Mouse (Mus musculus) forebrain, embryonic 15.5 days (tissue): ENCODE data around the gene Itpr1. TPM values are rescaled to one million over a fixed set of nuclear protein-coding genes. Genes with fewer than 3 reads are reported as not detected.

ENCODE experiments used
- ATAC-seq: fragments of 200-750 bp; cut with Nextera tagmentation; replicated peaks from 2 replicates; pipeline ENCODE4 v1.8.0; 2017; ENCODE audit warnings: mild to moderate bottlenecking, moderate TSS enrichment, moderate library complexity
- H3K27ac ChIP-seq: fragments of 300-500 bp; sonication (generic); replicated peaks from 2 replicates; pipeline ENCODE4 v1.5.1; 2015; ENCODE audit warnings: mild to moderate bottlenecking, inconsistent platforms
- H3K27me3 ChIP-seq: fragments of 300-500 bp; sonication (generic); 2 replicates; pipeline ENCODE4 v1.6.1; 2015; ENCODE audit warnings: inconsistent platforms
- H3K36me3 ChIP-seq: fragments of 300-500 bp; sonication (generic); 2 replicates; pipeline ENCODE4 v1.6.1; 2015; ENCODE audit warnings: mild to moderate bottlenecking, inconsistent platforms
- H3K4me1 ChIP-seq: fragments of 300-500 bp; sonication (generic); 2 replicates; pipeline ENCODE4 v1.6.1; 2015; ENCODE audit warnings: inconsistent platforms
- H3K4me2 ChIP-seq: fragments of 300-500 bp; sonication (generic); replicated peaks from 2 replicates; pipeline ENCODE4 v1.6.1; 2015; ENCODE audit warnings: mild to moderate bottlenecking, inconsistent platforms
- H3K4me3 ChIP-seq: fragments of 300-500 bp; sonication (generic); 2 replicates; pipeline ENCODE4 v1.5.1; 2015; ENCODE audit warnings: mild to moderate bottlenecking, inconsistent platforms
- H3K9ac ChIP-seq: fragments of 300-500 bp; sonication (generic); replicated peaks from 2 replicates; pipeline ENCODE4 v1.6.1; 2015; ENCODE audit warnings: mild to moderate bottlenecking, inconsistent platforms
- H3K9me3 ChIP-seq: fragments of 300-500 bp; sonication (generic); 2 replicates; pipeline ENCODE4 v1.6.1; 2016; ENCODE audit warnings: inconsistent platforms
- WGBS: fragments of 180-500 bp; shearing (Covaris S2); methylation state at CpG from one replicate; pipeline ENCODE4 v1.1.7; 2015; ENCODE audit warnings: mixed read lengths; 5-methylcytosine and 5-hydroxymethylcytosine counted together
- polyA plus RNA-seq: library from polyadenylated mRNA; unstranded; fragments of >200 nt; fragmentation: Nextera tagmentation; extraction: Ambion mirVana; gene quantifications from 2 replicates; pipeline ENCODE4 v1.2.1, GENCODE M21; 2015

Gene Itpr1
- polyA plus RNA-seq, 1 experiment from 2014 or later: 12.6 TPM

GRCm38 (mm10) chr6:108447179-108447845 lies 234.4 kb downstream of the Itpr1 start:
- no peaks in the 10 kb centered on the region for H3K36me3 ChIP-seq
- no peak overlapping the region for H3K4me2 ChIP-seq
- no peak overlapping the region for H3K4me3 ChIP-seq
- no peak overlapping the region; the same call in 1 of the 2 replicates for H3K27ac ChIP-seq
- no peaks in the 10 kb centered on the region for H3K9me3 ChIP-seq
- WGBS: 57% methylated on average over 8 of the region's 8 CpGs
- no peak overlapping the region for H3K9ac ChIP-seq
- no peaks in the 10 kb centered on the region for H3K27me3 ChIP-seq
- ATAC-seq: peak; percentile 54
- peaks cover 20% of the 10 kb centered on the region; the same call in 1 of the 2 replicates for H3K4me1 ChIP-seq

- no peak overlapping the region for H3K27ac ChIP-seq
- H3K4me3 ChIP-seq: no peak overlapping the region
- no peak overlapping the region for H3K9ac ChIP-seq
- H3K36me3 ChIP-seq: no peaks in the 10 kb centered on the region
- H3K9me3 ChIP-seq: no peaks in the 10 kb centered on the region
- ATAC-seq: no peak
- H3K4me2 ChIP-seq: no peak overlapping the region
- H3K4me1 ChIP-seq: peaks cover 20% of the 10 kb centered on the region; the same call in 1 of the 2 replicates
- WGBS: 81% methylated on average over 11 of the region's 11 CpGs
- H3K27me3 ChIP-seq: no peaks in the 10 kb centered on the region
Observed at GRCm38 (mm10) chr6:108448016-108448735, 235.3 kb downstream of the Itpr1 start.

GRCm38 (mm10) chr6:108448864-108449263 lies 236.0 kb downstream of the Itpr1 start:
- H3K4me1 ChIP-seq: peaks cover 20% of the 10 kb centered on the region
- no peaks in the 10 kb centered on the region for H3K36me3 ChIP-seq
- no peaks in the 10 kb centered on the region for H3K27me3 ChIP-seq
- no peak overlapping the region for H3K4me2 ChIP-seq
- no peak overlapping the region for H3K4me3 ChIP-seq
- no peak overlapping the region for H3K9ac ChIP-seq
- WGBS: 31% methylated on average over 2 of the region's 2 CpGs
- no peaks in the 10 kb centered on the region for H3K9me3 ChIP-seq
- no peak for ATAC-seq
- H3K27ac ChIP-seq: no peak overlapping the region

GRCm38 (mm10) chr6:108451536-108451935 lies 238.6 kb downstream of the Itpr1 start:
- no peak overlapping the region for H3K27ac ChIP-seq
- H3K9me3 ChIP-seq: no peaks in the 10 kb centered on the region
- peaks cover 24% of the 10 kb centered on the region for H3K4me1 ChIP-seq
- H3K4me2 ChIP-seq: no peak overlapping the region
- H3K27me3 ChIP-seq: no peaks in the 10 kb centered on the region
- 97% methylated on average over 2 of the region's 2 CpGs for WGBS
- H3K4me3 ChIP-seq: no peak overlapping the region
- no peak for ATAC-seq
- no peaks in the 10 kb centered on the region for H3K36me3 ChIP-seq
- H3K9ac ChIP-seq: no peak overlapping the region

- ATAC-seq: no peak
- no peaks in the 10 kb centered on the region for H3K9me3 ChIP-seq
- H3K9ac ChIP-seq: no peak overlapping the region
- no peaks in the 10 kb centered on the region for H3K36me3 ChIP-seq
- H3K27me3 ChIP-seq: no peaks in the 10 kb centered on the region
- 88% methylated on average over 5 of the region's 5 CpGs for WGBS
- H3K4me2 ChIP-seq: no peak overlapping the region
- peak overlapping the region; percentile 2; the same call in 1 of the 2 replicates for H3K27ac ChIP-seq
- H3K4me3 ChIP-seq: no peak overlapping the region
- peaks cover 24% of the 10 kb centered on the region for H3K4me1 ChIP-seq
Observed at GRCm38 (mm10) chr6:108453618-108454017, 240.7 kb downstream of the Itpr1 start.

- no peak overlapping the region for H3K4me2 ChIP-seq
- 0 out of 2 replicates have a peak, but pooled peaks have one; percentile 11 for ATAC-seq
- peak overlapping the region; percentile 2; the same call in 1 of the 2 replicates for H3K27ac ChIP-seq
- H3K36me3 ChIP-seq: no peaks in the 10 kb centered on the region
- H3K4me3 ChIP-seq: no peak overlapping the region
- H3K4me1 ChIP-seq: peaks cover 24% of the 10 kb centered on the region
- no peak overlapping the region for H3K9ac ChIP-seq
- no peaks in the 10 kb centered on the region for H3K27me3 ChIP-seq
- H3K9me3 ChIP-seq: no peaks in the 10 kb centered on the region
- 55% methylated on average over 16 of the region's 16 CpGs for WGBS
Observed at GRCm38 (mm10) chr6:108454061-108454891, 241.4 kb downstream of the Itpr1 start.

GRCm38 (mm10) chr6:108454979-108455836 lies 242.3 kb downstream of the Itpr1 start:
- Histone ChIP-seq H3K36me3 (no peaks in the 10 kb centered on the region), H3K4me2 (no peak overlapping the region), H3K4me1 (peaks cover 24% of the 10 kb centered on the region), H3K27ac (0 out of 2 replicates have a peak overlapping the region, but pooled peaks have one; percentile 4), H3K9ac (no peak overlapping the region), H3K9me3 (no peaks in the 10 kb centered on the region), H3K4me3 (no peak overlapping the region), H3K27me3 (no peaks in the 10 kb centered on the region)
- no peak for ATAC-seq
- WGBS: 85% methylated on average over 7 of the region's 7 CpGs

- Histone ChIP-seq H3K4me1 (peaks cover 24% of the 10 kb centered on the region), H3K4me2 (peak overlapping the region; percentile 37), H3K27me3 (no peaks in the 10 kb centered on the region), H3K36me3 (no peaks in the 10 kb centered on the region), H3K4me3 (peak overlapping the region; percentile 18), H3K9me3 (no peaks in the 10 kb centered on the region), H3K9ac (peak overlapping the region; percentile 29; the same call in 1 of the 2 replicates), H3K27ac (no peak overlapping the region; the same call in 1 of the 2 replicates)
- WGBS: 5% methylated on average over 18 of the region's 18 CpGs
- ATAC-seq: peak; percentile 55
Observed at GRCm38 (mm10) chr6:108456231-108457062, 243.6 kb downstream of the Itpr1 start.

- Histone ChIP-seq H3K27ac (no peak overlapping the region; the same call in 1 of the 2 replicates), H3K4me1 (peaks cover 24% of the 10 kb centered on the region), H3K27me3 (no peaks in the 10 kb centered on the region), H3K9ac (peak overlapping the region; percentile 29; the same call in 1 of the 2 replicates), H3K36me3 (no peaks in the 10 kb centered on the region), H3K9me3 (no peaks in the 10 kb centered on the region), H3K4me2 (peak overlapping the region; percentile 37), H3K4me3 (no peak overlapping the region)
- ATAC-seq: peak; percentile 68
- 5% methylated on average over 5 of the region's 5 CpGs for WGBS
Observed at GRCm38 (mm10) chr6:108457063-108457405, 244.1 kb downstream of the Itpr1 start.

GRCm38 (mm10) chr6:108457516-108458181 lies 244.8 kb downstream of the Itpr1 start:
- Histone ChIP-seq H3K9ac (no peak overlapping the region), H3K4me1 (peaks cover 24% of the 10 kb centered on the region), H3K4me2 (no peak overlapping the region), H3K9me3 (no peaks in the 10 kb centered on the region), H3K4me3 (no peak overlapping the region), H3K27ac (no peak overlapping the region), H3K36me3 (no peaks in the 10 kb centered on the region), H3K27me3 (no peaks in the 10 kb centered on the region)
- ATAC-seq: no peak
- 47% methylated on average over 14 of the region's 14 CpGs for WGBS
